Mouse (Mus musculus): ENCODE measurements around the gene Ncs1. TPM values are rescaled to one million over a fixed set of nuclear protein-coding genes. Genes with fewer than 3 reads are reported as not detected.

Ncs1 gene
- total RNA-seq, 2 experiments from 2014 or later = 151 to 156 TPM

DNA sequence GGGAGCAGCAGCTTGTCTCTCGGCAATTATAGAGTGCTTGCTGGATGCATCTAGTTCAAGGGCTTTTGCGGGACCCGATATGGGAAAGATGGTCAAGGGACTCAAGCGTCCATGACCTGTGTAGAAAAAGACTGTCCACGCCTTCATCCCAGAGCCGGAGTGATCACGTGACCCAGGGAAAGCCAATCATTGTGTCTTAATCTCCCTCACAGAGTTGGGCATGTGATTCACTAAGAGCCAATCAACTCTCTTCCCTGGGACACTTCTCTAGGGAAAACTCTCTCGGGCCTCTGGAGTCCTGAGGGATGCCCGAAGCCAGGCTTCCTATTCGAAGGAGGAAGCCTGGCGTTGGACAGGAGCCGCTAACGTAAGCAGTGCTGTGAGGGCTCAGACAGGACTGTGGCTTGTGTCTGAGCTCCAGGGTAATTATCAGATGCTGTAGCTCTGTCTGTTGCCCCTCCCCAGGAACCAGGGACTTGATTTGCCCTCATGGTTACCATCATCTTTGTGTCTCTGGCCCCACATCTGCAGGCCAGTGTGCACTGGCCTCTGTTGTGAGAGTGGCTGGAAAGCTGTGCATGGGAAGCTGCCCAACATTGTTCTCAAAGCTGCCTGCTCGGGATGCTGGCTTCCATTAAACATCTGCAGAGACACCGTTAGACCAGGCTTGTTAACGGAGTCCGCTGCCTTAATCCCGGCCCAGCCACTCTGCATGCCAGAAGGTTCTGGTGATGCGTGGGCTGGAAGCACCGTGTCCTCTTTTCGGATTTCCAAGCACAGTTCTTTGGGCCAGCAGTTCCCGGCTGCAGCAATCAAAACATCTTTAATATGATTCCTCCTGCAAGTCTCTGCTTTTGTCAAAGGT lies 59.4 kb downstream of the Ncs1 start:
- intact Hi-C loops (cut with DNase I) = no loop called here
- DNase-seq (ENCODE audit: extremely low spot score in 1 of 2, low spot score in 2 of 2) = no peak

DNA sequence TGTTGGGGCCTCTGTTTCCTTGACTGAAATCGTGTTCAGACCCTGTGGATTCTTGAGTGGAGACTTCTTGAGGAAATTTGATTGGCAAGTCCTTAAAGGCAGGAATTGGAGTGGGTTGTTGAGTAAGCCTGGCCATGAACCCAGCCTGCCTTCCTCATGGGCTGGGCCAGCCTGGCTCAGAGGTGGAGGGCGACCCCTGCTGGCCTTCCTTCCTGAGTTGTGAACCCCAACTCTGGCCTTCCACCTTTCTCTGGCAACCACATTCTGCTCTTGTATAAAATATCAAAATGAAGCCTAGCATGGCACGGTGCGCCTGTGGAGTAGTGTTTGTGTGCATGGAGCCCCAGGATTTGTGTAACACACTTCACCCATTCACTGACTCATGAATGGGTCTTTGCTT lies 60.1 kb downstream of the Ncs1 start:
- intact Hi-C loops (cut with DNase I) = no loop called here
- peak in 1 of 2 experiments; percentile 52 for DNase-seq (ENCODE audit: extremely low spot score in 1 of 2, low spot score in 2 of 2)

DNA sequence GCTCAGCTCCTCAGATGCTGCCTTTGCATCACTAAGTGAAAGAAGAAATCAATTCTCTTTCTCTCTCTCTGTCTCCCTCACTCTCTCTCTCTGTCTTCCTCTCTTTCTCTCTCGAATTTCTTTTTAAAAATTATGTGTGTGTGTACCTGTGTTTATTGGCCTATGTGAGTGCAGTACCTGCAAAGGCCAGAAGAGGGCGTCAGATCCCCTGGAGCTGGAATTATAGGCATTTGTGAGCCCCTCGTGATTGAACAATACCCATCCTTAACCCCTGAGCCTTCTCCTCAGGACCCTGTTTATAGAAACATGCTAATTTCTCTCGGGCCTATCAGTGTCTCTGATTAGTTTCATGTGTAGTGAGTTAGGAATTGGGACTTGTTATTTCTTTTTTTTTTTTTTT lies 62.6 kb downstream of the Ncs1 start:
- no peak for DNase-seq (ENCODE audit: extremely low spot score in 1 of 2, low spot score in 2 of 2)
- intact Hi-C loops (cut with DNase I) = no loop called here

DNA sequence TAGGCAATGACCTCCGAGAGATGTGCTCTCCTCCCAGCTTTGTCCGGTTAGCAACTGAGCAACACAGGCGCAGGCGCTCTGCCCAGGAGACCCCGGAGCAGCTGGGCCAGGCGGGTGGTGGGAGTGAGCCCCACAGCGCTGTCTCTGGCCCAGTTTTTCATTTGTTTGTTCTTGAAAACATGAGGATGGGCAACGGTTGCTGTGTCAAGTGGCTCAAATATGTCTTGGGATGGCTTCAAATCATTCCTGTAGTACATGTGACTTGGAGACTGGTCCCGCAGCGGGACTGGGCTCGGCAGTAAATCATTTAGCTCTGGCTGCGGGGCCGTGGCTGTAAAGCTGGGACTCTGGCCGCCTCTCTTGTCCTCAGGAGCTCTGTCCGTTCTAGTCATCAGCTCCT lies 63.9 kb downstream of the Ncs1 start:
- intact Hi-C loops (cut with DNase I) = no loop called here
- no peak for DNase-seq (ENCODE audit: extremely low spot score in 1 of 2, low spot score in 2 of 2)

DNA sequence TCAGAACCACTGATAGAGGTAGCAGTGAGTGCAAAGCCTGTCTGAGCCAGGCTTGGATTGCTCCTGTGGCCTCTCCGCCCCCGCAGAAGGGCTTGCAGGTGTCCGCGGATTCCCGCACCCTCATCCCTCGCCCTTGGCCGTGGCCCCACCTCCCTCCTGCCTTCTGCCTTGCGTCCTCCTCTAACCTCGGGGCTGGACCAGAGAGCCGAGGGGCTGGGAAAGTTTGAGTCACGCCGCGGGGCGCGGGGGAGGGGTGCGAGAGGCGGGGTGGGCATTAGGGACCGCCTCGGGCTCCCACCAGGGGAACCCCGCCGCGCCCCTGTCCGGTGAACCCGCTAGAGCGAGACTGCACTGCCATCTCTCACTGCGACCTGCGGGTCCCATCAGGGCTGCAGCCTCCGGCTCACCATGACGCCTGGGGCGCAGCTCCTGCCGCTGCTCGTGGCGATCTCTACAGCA lies 68.4 kb downstream of the Ncs1 start, which contains the start of gene Hmcn2:
Gene Hmcn2, plus strand, starts transcription at position 409 of the 459 bp plus-strand sequence.
- intact Hi-C loops (cut with DNase I) = loop anchor here (5.0 kb wide), 1 partner anchor 68 kb away; no protein-coding TSS in a partner anchor
- DNase-seq (ENCODE audit: extremely low spot score in 1 of 2, low spot score in 2 of 2) = peak in 1 of 2 experiments; percentile 48

DNA sequence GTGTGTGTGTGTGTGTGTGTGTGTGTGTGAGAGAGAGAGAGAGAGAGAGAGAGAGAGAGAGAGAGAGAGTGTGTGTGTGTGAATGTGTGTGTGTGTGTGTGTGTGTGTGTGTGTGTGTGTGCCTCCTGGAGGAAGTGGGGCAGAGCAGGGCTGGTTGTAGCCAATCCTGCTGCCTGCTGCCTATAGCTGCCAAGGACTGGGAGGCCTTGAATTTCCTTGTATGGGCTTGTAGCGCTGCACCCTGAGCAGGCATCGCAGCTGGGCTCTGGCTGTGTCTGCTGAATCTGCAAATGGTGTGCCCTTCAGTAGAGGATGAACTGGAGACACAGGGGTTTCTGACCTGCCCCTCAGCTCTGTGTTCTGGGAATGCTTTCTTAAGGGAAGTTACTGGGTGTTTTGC lies 72.5 kb downstream of the Ncs1 start:
- no peak for DNase-seq (ENCODE audit: extremely low spot score in 1 of 2, low spot score in 2 of 2)
- intact Hi-C loops (cut with DNase I) = no loop called here

DNA sequence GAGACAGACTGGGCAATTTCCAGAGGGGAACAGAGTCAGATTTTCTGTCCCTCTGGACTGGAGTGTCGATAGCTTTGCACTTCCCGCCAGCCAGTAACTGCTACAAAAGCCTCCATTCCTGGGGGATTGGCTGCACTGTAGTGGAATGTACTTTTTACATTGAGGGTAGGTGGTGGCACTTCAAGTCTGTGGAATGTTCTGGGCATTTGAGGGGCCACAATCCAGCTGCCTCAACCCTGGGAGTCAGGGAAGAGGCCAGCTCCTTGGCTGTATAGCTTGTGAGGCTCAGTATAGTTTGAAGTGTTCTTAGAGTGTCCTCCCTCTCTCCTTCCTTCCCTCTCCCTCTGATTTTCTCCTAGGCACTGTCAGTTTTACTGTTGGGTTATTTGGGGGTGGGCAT lies 73.6 kb downstream of the Ncs1 start:
- DNase-seq (ENCODE audit: extremely low spot score in 1 of 2, low spot score in 2 of 2) = no peak
- intact Hi-C loops (cut with DNase I) = no loop called here

DNA sequence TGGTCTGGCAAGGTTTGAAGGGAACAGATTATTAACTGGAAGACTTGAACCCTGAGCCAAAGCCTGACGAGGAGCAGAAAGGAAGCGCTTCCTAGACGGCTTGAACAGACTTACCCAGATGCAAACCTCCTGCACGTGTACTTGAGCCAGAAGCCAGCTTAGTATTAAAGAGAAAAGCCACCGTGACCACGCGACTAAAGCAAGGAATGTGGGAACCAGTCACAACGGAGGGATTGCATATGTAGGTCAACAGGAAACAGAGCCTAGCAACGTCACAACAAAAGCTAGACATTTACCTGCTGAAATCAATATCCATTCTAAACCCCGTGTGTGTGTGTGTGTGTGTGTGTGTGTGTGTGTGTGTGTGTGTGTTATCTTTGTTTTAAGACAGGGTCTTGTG lies 81.6 kb downstream of the Ncs1 start:
- intact Hi-C loops (cut with DNase I) = no loop called here
- DNase-seq (ENCODE audit: extremely low spot score in 1 of 2, low spot score in 2 of 2) = no peak

DNA sequence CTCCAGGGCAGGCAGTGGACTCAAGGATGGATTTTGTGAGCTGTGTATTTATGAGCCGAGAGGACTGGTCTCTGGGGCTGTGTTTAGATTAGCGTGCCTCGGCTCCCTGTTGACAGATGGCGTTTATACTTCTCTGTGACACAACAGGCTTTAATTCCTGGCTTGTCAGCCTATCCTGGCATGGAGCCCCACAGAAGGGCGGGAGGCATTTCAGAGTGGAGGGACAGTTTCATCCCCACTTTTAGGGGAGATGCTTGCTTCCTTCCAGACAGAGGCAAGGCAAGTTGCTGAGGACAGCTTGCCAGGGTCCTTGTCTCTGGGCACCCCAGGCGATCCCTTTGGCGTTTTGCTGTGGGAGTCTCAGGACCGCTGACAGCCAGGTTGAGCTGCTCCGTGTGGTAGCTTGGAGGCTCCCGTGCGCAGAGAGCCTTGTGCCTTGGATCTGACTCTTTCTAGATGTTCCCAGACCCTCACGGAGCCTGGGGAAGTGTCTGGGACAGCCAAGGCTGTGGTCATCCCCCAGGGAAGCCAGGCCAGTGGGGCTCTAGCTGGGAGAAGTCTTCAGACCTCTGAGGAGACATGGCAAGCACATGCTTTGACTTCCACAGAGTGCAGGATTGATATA lies 92.2 kb downstream of the Ncs1 start:
- intact Hi-C loops (cut with DNase I) = no loop called here
- DNase-seq (ENCODE audit: extremely low spot score in 1 of 2, low spot score in 2 of 2) = no peak

DNA sequence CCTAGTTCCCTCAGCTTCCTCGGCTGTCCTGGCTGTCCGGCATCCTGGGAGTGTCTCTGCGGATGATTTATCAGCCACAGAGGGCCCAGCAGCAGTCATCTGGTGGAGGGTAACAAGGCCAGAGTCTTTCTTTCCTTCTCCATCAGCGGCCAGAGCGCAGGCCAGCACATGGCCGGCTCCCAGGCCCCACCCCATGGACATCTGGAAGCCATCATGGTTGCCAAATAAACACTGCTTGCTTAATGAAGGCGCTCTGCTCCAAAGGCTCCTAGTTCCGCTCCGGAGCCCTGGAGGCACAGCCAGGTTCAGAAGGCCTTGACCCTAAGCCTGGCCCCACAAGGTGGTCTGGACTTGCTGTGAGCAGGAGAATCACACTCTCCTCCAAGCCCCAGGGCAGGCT lies 94.2 kb downstream of the Ncs1 start:
- intact Hi-C loops (cut with DNase I) = no loop called here
- no peak for DNase-seq (ENCODE audit: extremely low spot score in 1 of 2, low spot score in 2 of 2)

DNA sequence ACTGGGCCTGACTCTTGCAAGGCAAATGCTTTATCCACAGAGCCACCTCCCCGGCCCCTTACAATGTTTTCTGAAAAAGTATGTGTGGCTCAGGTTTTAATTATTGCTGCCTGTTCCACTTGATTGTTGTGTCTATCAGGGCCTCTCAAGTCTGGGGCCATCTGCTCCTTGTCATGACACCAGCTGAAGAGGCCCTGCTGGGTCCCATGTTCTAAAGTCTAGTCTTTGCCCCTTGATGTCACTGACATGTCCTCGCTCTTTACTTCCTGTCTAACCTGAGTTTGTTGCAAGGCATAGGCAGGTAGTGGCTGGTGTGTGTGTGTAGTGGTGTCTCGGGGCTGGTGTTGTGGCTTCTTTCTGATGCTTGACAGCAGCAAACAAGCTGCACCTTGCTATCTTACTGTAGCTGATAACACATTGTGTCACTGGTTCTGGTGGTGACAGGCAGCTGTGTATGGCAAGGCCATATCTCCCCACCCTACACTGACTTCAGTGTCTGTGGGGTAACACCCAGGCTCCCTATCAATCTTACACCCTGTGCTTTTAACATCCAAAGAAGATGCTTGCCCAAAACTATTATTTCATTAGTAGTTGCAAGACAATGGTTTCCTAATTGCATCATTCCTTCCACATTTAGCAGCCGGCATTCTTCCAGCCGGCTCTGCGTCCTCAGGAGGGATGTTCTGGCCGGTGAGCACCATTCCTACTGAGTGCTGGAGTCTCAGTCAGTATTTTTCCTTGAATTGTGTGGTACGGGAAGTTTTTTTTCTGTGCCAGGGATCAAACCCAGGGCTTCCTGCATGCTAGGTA lies 96.3 kb downstream of the Ncs1 start:
- intact Hi-C loops (cut with DNase I) = no loop called here
- no peak for DNase-seq (ENCODE audit: extremely low spot score in 1 of 2, low spot score in 2 of 2)

Other genes with a start within 250 kb of the Ncs1 start
- gene Fnbp1, start 103.8 kb upstream of the Ncs1 start, total RNA-seq (2021) = 10 to 100 TPM; 71.9 to 72.8 TPM
- 10 to 100 TPM; 50.2 to 61.9 TPM for gene Gpr107, start 93.5 kb upstream of the Ncs1 start, total RNA-seq (2021)
- gene Hmcn2, start 68.6 kb downstream of the Ncs1 start, total RNA-seq (2021) = under 1 TPM; 0.22 to 0.39 TPM
- 10 to 100 TPM; 20.6 to 21.2 TPM for gene Ass1, start 224.4 kb downstream of the Ncs1 start, total RNA-seq (2021)